Mouse (Mus musculus) E14TG2a.4 (cell line): ENCODE data around the gene Stap2.
A peak's percentile ranks its signal among the peaks of the same experiment; 100 is the strongest.

Experiments used
- H3K27me3 ChIP-seq: 2 replicates; pipeline ENCODE4 v1.6.1; 2014; ENCODE audit warnings: low read length, control low read depth; ENCODE audit not compliant: insufficient read depth
- H3K36me3 ChIP-seq: 2 replicates; pipeline ENCODE4 v1.6.1; 2014; ENCODE audit warnings: low read length, control low read depth; ENCODE audit not compliant: insufficient read depth
- H3K4me1 ChIP-seq: replicated peaks from 2 replicates; pipeline ENCODE4 v1.6.1; 2014; ENCODE audit warnings: low read depth, low read length, control low read depth
- H3K4me3 ChIP-seq: replicated peaks from 2 replicates; pipeline ENCODE4 v1.5.1; 2014; ENCODE audit warnings: mild to moderate bottlenecking, low read length
- H3K9me3 ChIP-seq: 2 replicates; pipeline ENCODE4 v1.6.1; 2014; ENCODE audit warnings: low read length, control low read depth
- CTCF ChIP-seq: conservative IDR thresholded peaks from 2 replicates; pipeline ENCODE4 v1.5.1; 2014; ENCODE audit warnings: low read length
- NANOG ChIP-seq: IDR thresholded peaks from 2 replicates; pipeline ENCODE4 v1.6.1; 2014; ENCODE audit warnings: borderline replicate concordance, low read length, mixed read lengths
- POU5F1 ChIP-seq: IDR thresholded peaks from 2 replicates; pipeline ENCODE4 v1.6.1; 2014; ENCODE audit warnings: low read length, borderline replicate concordance

Stap2 gene

DNA sequence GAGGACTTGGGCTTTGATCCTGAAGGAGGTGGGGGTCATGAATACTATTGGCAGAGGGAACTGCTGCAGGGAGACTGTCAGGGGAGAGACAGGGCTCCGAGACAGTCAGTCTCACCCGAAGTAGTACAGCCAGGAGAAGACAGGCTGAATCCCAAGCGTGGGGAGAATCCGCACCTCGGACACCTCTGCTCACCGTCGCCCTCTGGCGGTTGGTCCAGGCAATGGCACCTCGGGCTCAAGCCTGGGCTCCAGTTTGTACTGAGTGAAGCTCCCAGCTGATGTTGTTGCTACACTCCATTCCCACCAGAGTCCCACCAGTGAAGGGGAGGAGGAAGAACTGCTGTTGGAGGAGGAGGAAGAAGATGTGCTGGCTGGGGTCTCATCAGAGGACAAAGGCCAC is 5.3 kb upstream of the Stap2 start:
- Histone ChIP-seq H3K4me3 (peak overlapping the region; percentile 94), H3K27me3 (no peaks in the 10 kb centered on the region), H3K9me3 (no peaks in the 10 kb centered on the region), H3K36me3 (peaks cover 51% of the 10 kb centered on the region), H3K4me1 (peaks cover 56% of the 10 kb centered on the region)
- no peak for TF ChIP-seq POU5F1
- peak; percentile 100 for TF ChIP-seq CTCF
- TF ChIP-seq NANOG, result no peak

DNA sequence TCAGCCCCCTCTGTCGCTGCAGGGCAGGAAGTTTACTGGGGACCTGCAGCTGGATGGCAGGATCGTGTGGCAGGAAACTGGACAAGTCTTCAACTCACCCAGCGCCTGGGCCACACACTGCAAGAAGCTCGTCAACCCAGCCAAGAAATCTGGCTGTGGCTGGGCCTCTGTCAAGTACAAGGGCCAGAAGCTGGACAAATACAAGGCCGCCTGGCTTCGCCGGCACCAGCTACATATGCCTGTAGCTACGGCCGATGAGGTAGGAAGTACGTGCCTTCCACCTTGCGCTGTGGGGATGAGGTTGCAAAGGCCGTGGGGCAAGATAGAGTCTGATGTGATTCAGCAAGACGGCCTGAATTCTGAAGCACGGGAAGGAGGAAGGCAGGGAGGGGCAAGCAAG is 4.9 kb upstream of the Stap2 start:
- Histone ChIP-seq H3K27me3 (no peaks in the 10 kb centered on the region), H3K36me3 (peaks cover 47% of the 10 kb centered on the region), H3K4me3 (peak overlapping the region; percentile 94), H3K9me3 (no peaks in the 10 kb centered on the region), H3K4me1 (peaks cover 56% of the 10 kb centered on the region)
- TF ChIP-seq CTCF (no peak), POU5F1 (no peak), NANOG (no peak)

DNA sequence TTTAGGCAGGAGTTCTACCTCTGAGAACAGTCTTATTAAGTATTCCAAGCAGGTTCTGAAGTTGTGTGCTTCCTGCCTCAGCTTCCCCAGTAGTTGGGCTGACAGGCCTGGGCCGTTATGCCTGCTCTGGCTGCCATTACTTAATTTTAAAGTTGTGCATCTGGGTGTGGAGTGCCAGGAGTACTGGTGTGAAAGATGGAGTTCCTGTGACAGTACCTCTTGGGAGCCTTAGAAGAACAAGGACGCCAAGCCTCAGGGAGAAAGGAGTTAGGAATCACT is 4.5 kb upstream of the Stap2 start:
- H3K4me3 ChIP-seq, result peak overlapping the region; percentile 94
- H3K27me3 ChIP-seq, result no peaks in the 10 kb centered on the region
- peaks cover 56% of the 10 kb centered on the region for H3K4me1 ChIP-seq
- no peaks in the 10 kb centered on the region for H3K9me3 ChIP-seq
- peaks cover 43% of the 10 kb centered on the region for H3K36me3 ChIP-seq
- no peak for TF ChIP-seq NANOG
- TF ChIP-seq CTCF, result no peak
- TF ChIP-seq POU5F1, result no peak

DNA sequence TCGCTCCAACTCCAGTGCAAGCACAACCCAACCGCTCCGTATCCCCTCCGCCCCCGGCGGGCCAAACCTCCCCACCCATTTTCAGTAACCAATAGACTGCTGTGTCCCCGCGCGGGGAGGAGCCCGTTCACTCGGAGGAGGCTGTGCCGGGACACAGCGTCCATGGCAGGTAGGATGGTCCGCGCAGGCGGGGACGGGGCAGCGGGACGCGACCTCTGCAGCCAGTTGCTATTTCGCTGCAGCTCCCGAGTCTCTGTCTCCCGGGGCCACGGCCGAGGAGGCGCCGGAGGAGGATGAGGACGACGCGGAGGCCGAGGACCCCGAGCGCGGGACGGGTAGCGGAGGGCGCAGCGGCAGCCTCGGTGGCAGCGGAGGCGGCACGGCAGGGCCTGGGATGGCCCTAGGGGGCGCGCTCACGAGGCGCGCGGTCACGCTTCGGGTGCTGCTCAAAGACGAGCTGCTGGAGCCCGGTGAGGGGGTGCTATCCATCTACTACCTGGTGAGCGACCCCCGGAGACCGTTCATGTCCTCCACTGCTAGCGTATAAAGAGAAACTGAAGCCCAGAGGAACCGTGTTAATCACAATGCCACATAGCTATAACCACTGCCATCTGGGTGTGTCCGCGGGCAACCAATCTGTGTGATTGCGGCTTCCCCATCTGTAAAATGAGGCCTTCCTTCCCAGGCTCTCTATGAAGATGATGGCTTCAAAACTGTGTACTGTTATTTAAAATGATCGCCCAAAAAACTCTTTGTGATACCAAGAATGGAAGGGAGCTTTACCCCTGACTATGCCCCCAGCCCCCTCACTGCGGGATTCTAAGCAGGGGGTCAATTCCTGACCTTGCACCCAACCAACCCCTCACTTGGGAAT is 3.9 kb upstream of the Stap2 start:
- no peak for TF ChIP-seq CTCF
- no peak for TF ChIP-seq POU5F1
- TF ChIP-seq NANOG, result no peak
- Histone ChIP-seq H3K27me3 (no peaks in the 10 kb centered on the region), H3K4me3 (peak overlapping the region; percentile 94), H3K36me3 (peaks cover 39% of the 10 kb centered on the region), H3K9me3 (no peaks in the 10 kb centered on the region), H3K4me1 (peaks cover 59% of the 10 kb centered on the region)

DNA sequence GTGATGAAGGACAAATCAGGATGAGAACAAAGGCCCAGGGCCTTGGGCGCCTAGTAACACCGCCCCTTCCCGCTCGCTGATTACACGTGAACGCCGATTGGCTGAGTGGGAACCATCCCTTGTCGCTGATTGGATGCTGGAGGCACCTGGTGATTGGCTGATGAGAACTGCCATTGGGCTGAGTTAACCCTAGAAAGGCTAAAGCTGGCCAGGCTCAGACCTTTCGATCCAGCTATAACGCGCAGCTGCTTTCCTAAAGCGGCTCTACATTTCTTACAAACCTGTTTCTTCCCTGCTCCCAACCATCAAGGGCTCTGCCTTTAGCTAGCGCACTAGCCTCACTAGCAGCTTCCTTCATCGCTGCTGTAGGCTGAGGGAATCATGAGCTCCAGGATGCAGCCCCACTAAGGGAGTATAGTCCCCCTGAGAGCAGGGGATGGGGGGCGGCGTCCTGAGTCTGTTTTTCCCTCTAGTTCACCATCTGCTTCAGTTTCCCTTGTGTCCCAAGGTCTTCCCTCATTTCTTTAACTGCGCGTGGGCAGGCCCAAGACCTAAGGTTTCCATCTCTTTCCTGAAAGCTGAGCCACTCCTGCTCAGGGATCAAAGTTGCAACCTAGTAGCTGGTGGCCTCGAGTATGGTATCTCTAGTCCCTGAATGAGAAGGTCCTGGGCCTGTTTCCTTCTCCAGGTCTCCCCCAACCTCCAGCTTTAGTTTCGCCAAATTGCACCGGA is 3.1 kb upstream of the Stap2 start:
- TF ChIP-seq CTCF (no peak), NANOG (no peak), POU5F1 (no peak)
- peak overlapping the region; percentile 94 for H3K4me3 ChIP-seq
- peaks cover under 1% of the 10 kb centered on the region; the same call in 1 of the 2 replicates for H3K27me3 ChIP-seq
- H3K9me3 ChIP-seq, result no peaks in the 10 kb centered on the region
- H3K36me3 ChIP-seq, result peaks cover 31% of the 10 kb centered on the region
- H3K4me1 ChIP-seq, result peaks cover 59% of the 10 kb centered on the region

DNA sequence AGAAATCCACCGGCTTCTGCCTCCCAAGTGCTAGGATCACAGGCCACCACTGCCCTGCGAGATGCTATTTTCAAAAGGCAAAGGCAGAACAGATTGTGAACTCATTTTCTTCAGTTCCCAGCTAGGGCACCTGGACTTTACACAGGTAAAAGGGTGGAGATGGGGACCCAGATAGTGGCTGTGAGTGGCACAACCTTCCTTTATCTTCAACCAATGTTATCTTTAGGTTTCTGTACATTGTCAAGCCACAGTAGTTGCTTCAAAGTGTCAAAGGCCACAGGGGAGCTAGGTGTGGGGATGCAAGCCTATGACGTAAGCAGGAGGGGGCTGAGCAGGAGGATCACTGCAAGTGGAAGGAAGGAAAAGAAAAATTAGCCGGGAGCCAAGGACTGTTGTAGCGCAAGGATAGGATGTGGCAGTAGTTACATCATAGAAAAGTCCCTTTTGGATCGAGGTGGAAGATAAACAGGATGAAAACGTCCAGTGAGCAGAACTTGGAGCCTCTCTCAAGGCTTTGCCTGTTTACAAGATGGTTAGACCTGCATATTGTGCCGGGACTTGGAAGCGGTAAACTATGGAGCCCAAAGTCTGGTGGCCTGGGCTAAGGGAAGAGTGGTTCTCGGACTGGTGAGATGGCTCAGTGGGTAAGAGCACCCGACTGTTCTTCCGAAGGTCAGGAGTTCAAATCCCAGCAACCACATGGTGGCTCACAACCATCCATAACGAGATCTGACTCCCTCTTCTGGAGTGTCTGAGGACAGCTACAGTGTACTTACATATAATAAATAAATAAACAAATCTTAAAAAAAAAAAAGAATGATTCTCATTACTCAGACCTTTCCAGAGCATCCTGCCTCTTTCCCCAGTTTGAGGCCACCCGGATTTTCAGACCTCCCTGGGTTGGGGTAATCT is 2.3 kb upstream of the Stap2 start:
- H3K27me3 ChIP-seq, result peaks cover 9% of the 10 kb centered on the region
- peak overlapping the region; percentile 94 for H3K4me3 ChIP-seq
- H3K9me3 ChIP-seq, result no peaks in the 10 kb centered on the region
- H3K36me3 ChIP-seq, result peaks cover 23% of the 10 kb centered on the region
- TF ChIP-seq NANOG (peak; percentile 73; the same call in 1 of the 2 replicates), CTCF (no peak), POU5F1 (no peak)
- peaks cover 59% of the 10 kb centered on the region for H3K4me1 ChIP-seq

DNA sequence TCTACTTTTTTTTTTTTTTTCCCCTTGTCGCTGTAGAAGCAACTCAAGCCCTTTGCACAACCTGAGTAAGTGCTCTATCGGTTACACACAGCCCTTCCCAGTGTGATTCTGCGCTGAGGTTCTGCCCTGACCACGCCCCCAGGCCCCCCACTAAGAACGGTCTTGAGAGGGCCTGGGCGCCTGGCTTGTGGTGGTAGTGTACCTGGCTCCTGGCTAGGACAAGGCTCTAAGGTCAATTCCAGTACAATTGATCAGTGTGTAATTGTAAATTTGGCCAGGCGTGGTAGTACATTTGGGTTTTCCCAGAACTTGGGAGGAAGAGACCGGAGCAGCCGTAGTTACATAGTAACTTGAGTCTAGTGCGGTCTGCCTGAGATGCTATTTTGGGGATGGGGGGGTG is 1.6 kb upstream of the Stap2 start:
- TF ChIP-seq POU5F1 (no peak), NANOG (no peak), CTCF (no peak)
- Histone ChIP-seq H3K27me3 (peaks cover 12% of the 10 kb centered on the region), H3K36me3 (peaks cover 16% of the 10 kb centered on the region), H3K9me3 (no peaks in the 10 kb centered on the region), H3K4me3 (peak overlapping the region; percentile 35; the same call in 1 of the 2 replicates), H3K4me1 (peaks cover 59% of the 10 kb centered on the region)

DNA sequence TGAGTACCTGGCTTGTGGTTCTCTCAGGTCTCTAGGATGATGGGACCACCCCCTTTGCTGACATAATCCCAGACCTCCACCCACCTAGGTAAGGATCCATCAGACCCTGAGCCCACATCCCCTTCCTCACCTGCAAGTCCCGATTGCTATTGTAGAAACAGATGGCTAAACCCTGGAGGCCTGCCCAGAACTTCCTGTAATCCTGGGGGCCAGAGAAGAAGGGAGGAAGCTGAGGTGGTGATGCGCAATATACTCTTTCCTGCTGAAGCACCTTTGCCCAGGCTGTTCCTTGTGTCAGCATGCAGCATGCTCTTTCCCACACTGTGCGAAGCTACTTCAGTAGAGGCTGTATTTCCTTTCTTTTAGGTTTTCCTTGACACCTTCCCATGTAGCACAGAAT is 2.4 kb downstream of the Stap2 start:
- Histone ChIP-seq H3K9me3 (no peaks in the 10 kb centered on the region), H3K4me3 (no peak overlapping the region), H3K27me3 (peaks cover 16% of the 10 kb centered on the region), H3K36me3 (0 out of 2 replicates have a peak, but pooled peaks cover under 1% of the 10 kb centered on the region), H3K4me1 (peaks cover 54% of the 10 kb centered on the region)
- no peak for TF ChIP-seq POU5F1
- no peak for TF ChIP-seq CTCF
- no peak for TF ChIP-seq NANOG
